Mouse (Mus musculus): ENCODE measurements at regions not wholly inside any gene's neighbourhood (a gene's known extent, or its start where the extent isn't known, plus 50 kb on each side); places are given as distances from the start of the nearest gene placed in this dataset.

GRCm38 (mm10) chr12:44796847-44797246, 277.7 kb downstream of the Stxbp6 start:
- no peak for DNase-seq (ENCODE audit: inconsistent age in 2 of 2, low spot score in 1 of 2)

DNA sequence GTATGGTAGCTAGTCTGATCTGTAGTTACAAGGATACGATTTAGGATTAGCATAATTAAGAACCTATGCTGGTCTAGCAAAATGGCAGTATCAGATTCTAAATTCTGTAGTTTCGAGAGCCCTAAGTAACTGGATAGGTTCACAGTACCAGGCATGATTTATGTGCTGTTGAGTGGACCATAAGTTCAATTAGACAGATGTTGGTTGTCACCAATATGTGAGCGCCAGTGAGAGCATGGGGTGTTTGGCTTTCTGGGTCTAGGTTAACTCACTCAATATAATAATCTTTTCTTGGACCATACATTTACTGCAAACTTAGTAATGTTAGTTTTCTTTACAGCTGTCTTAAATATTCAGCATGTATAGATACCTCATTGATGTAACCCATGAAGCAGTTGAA, 323.8 kb downstream of the Stxbp6 start:
- DNase-seq (ENCODE audit: inconsistent age in 2 of 2, low spot score in 1 of 2), result no peak

DNA sequence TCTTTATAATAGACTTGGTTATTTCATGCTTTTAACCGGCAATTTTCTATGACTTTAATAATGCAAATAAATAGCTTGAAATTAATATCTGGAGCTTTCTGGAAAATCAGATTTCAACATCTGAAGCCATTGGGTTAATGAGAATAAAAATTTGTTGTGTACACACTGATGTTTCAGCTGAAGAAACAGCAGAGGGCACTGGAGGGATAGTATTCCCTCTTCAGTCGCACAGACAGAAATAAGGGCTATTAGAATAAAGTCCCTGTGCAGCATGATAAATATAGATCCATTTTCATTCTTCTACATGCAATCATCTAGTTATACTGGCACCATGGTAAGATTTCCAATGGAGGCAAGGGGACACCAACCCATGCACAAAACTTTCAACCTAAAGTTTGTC, 347.7 kb downstream of the Stxbp6 start:
- peak in 1 of 2 experiments; percentile 24 for DNase-seq (ENCODE audit: inconsistent age in 2 of 2, low spot score in 1 of 2)

All from adrenal gland, adult (tissue).